In genomic region chr4:46137629-46138286, GRCm38 (mm10) we compare ENCODE assay signal across 8 mouse cellular contexts. TPM values are rescaled to one million over a fixed set of nuclear protein-coding genes. Genes with fewer than 3 reads are reported as not detected.
A peak's percentile ranks its signal among the peaks of the same experiment; 100 is the strongest.
DNase-seq lines count a peak whose midpoint lies in the region; ATAC-seq and TF ChIP-seq lines count a peak whose summit lies in the region.

No protein-coding gene starts in this region.

- H3K4me1 ChIP-seq in heart, embryonic 13.5 days: peaks cover 28% of the 10 kb centered on the region
- H3K4me1 ChIP-seq in MEL (ENCODE audit: control insufficient read depth in 1 of 2, insufficient read depth in 2 of 2, low read length in 2 of 2): peaks cover 5 to 16% of the 10 kb centered on the region in 2 experiments; a peak in 3 of 4 replicates
- peaks cover 28% of the 10 kb centered on the region for H3K4me1 ChIP-seq in forebrain, embryonic 12.5 days
- peaks cover 21% of the 10 kb centered on the region for H3K4me1 ChIP-seq in limb, embryonic 12.5 days (replicated peaks)
- peaks cover 17% of the 10 kb centered on the region for H3K4me1 ChIP-seq in neural tube, embryonic 12.5 days

- peaks cover 36% of the 10 kb centered on the region for H3K36me3 ChIP-seq in heart, embryonic 13.5 days
- H3K36me3 ChIP-seq in MEL (ENCODE audit: control insufficient read depth in 1 of 2, insufficient read depth in 2 of 2, low read length in 2 of 2): peaks cover 0 to 25% of the 10 kb centered on the region in 2 experiments; a peak in 3 of 4 replicates
- H3K36me3 ChIP-seq in forebrain, embryonic 12.5 days (replicated peaks): peaks cover 25% of the 10 kb centered on the region
- peaks cover 28% of the 10 kb centered on the region for H3K36me3 ChIP-seq in limb, embryonic 12.5 days
- H3K36me3 ChIP-seq in neural tube, embryonic 12.5 days: peaks cover 19% of the 10 kb centered on the region

- no peak for TF ChIP-seq EP300 in MEL (IDR thresholded peaks at IDR 0.05; ENCODE audit: low read depth in 1 of 2, low read length in 2 of 2)

- no peak for ATAC-seq in heart, embryonic 13.5 days (ENCODE audit: extremely low read depth, insufficient number of reproducible peaks, low FRiP score, low TSS enrichment)
- peak; percentile 78 for ATAC-seq in forebrain, embryonic 12.5 days (ENCODE audit: low FRiP score)
- peak; percentile 59 for ATAC-seq in limb, embryonic 12.5 days (ENCODE audit: insufficient number of reproducible peaks, insufficient read depth, low FRiP score, low TSS enrichment, low read depth)
- ATAC-seq in neural tube, embryonic 12.5 days (ENCODE audit: low FRiP score, low read depth): peak; percentile 79

- H3K4me2 ChIP-seq in heart, embryonic 13.5 days: peak overlapping the region; percentile 79
- peak overlapping the region; percentile 69 for H3K4me2 ChIP-seq in forebrain, embryonic 12.5 days
- peak overlapping the region; percentile 80 for H3K4me2 ChIP-seq in limb, embryonic 12.5 days
- H3K4me2 ChIP-seq in neural tube, embryonic 12.5 days (replicated peaks): peak overlapping the region; percentile 87

- H3K4me3 ChIP-seq in heart, embryonic 13.5 days: peak overlapping the region; percentile 86
- H3K4me3 ChIP-seq in MEL (ENCODE audit: control insufficient read depth in 1 of 2, insufficient read depth in 1 of 2, low read depth in 2 of 2, low read length in 2 of 2): peak overlapping the region; percentile 83 to 99
- peak overlapping the region; percentile 88 for H3K4me3 ChIP-seq in forebrain, embryonic 12.5 days (replicated peaks)
- peak overlapping the region; percentile 65 for H3K4me3 ChIP-seq in limb, embryonic 12.5 days (replicated peaks)
- peak overlapping the region; percentile 92 for H3K4me3 ChIP-seq in neural tube, embryonic 12.5 days

- WGBS in heart, embryonic 13.5 days: 5% methylated on average over 17 of the region's 17 CpGs
- 9% methylated on average over 17 of the region's 17 CpGs for WGBS in forebrain, embryonic 12.5 days
- WGBS in limb, embryonic 12.5 days: 9% methylated on average over 17 of the region's 17 CpGs
- 7% methylated on average over 17 of the region's 17 CpGs for WGBS in neural tube, embryonic 12.5 days

- H3K9me3 ChIP-seq in heart, embryonic 13.5 days: no peaks in the 10 kb centered on the region
- no peaks in the 10 kb centered on the region for H3K9me3 ChIP-seq in MEL (replicated peaks; ENCODE audit: insufficient read depth, low read length)
- no peaks in the 10 kb centered on the region for H3K9me3 ChIP-seq in forebrain, embryonic 12.5 days
- H3K9me3 ChIP-seq in limb, embryonic 12.5 days: no peaks in the 10 kb centered on the region
- H3K9me3 ChIP-seq in neural tube, embryonic 12.5 days: no peaks in the 10 kb centered on the region

- no peak for TF ChIP-seq RAD21 in MEL (IDR thresholded peaks at IDR 0.05; ENCODE audit: low read depth, low read length)

- DNase-seq in heart, postnatal 25 days (ENCODE audit: low spot score): no peak
- DNase-seq in MEL (ENCODE audit: low read depth, low spot score): peak; percentile 79
- DNase-seq in left cerebral cortex, postnatal 25 days (ENCODE audit: low spot score in 2 of 2): no peak
- DNase-seq in layer of hippocampus, adult 8-10 months (ENCODE audit: low spot score in 2 of 2): no peak

- no peak for TF ChIP-seq CTCF in MEL (IDR thresholded peaks at IDR 0.05 in 2 of 3, conservative IDR thresholded peaks at IDR 0.05 in 1 of 3; ENCODE audit: control insufficient read depth in 1 of 3, insufficient read depth in 1 of 3, low read depth in 2 of 3, low read length in 3 of 3, poor library complexity in 1 of 3, severe bottlenecking in 1 of 3)

- no peaks in the 10 kb centered on the region for H3K27me3 ChIP-seq in heart, embryonic 13.5 days (replicated peaks)
- H3K27me3 ChIP-seq in MEL (ENCODE audit: control insufficient read depth in 1 of 2, insufficient read depth in 2 of 2, low read length in 2 of 2): no peaks in the 10 kb centered on the region
- no peaks in the 10 kb centered on the region for H3K27me3 ChIP-seq in forebrain, embryonic 12.5 days
- no peaks in the 10 kb centered on the region for H3K27me3 ChIP-seq in limb, embryonic 12.5 days
- no peaks in the 10 kb centered on the region for H3K27me3 ChIP-seq in neural tube, embryonic 12.5 days (replicated peaks)

- intact Hi-C loops in heart, postnatal 25 days (cut with DNase I): loop anchor here (5.0 kb wide), 1 partner anchor 55 kb away; no protein-coding TSS in a partner anchor
- intact Hi-C loops in left cerebral cortex, postnatal 25 days (cut with DNase I): loop anchor here (10.0 kb wide), 2 partner anchors 733 to 1123 kb away; partner anchors contain the start of genes Polr1e, Slc25a51 and Zbtb5

- peak overlapping the region; percentile 96 for H3K27ac ChIP-seq in heart, embryonic 13.5 days (replicated peaks)
- peak overlapping the region; percentile 42 for H3K27ac ChIP-seq in MEL (ENCODE audit: control insufficient read depth, low read depth, low read length)
- peak overlapping the region; percentile 99 for H3K27ac ChIP-seq in forebrain, embryonic 12.5 days
- peak overlapping the region; percentile 98 for H3K27ac ChIP-seq in limb, embryonic 12.5 days
- peak overlapping the region; percentile 94 for H3K27ac ChIP-seq in neural tube, embryonic 12.5 days

- peak overlapping the region; percentile 94 for H3K9ac ChIP-seq in heart, embryonic 13.5 days
- H3K9ac ChIP-seq in MEL (ENCODE audit: control insufficient read depth, low read depth, low read length, poor library complexity, severe bottlenecking): peak overlapping the region; percentile 95
- peak overlapping the region; percentile 95 for H3K9ac ChIP-seq in forebrain, embryonic 12.5 days
- H3K9ac ChIP-seq in limb, embryonic 12.5 days (replicated peaks): peak overlapping the region; percentile 85
- peak overlapping the region; percentile 92 for H3K9ac ChIP-seq in neural tube, embryonic 12.5 days

- TF ChIP-seq POLR2A in MEL (IDR thresholded peaks at IDR 0.05; ENCODE audit: control insufficient read depth in 1 of 2, insufficient read depth in 1 of 2, low read depth in 1 of 2, low read length in 2 of 2, poor library complexity in 1 of 2): no peak

- H3K79me2 ChIP-seq in MEL (ENCODE audit: control insufficient read depth, insufficient read depth, low read length, poor library complexity): peaks cover 54% of the 10 kb centered on the region

TF ChIP-seq in MEL, 35 proteins besides CTCF, POLR2A, EP300 and RAD21:
- TF ChIP-seq ZMIZ1 (IDR thresholded peaks at IDR 0.05; ENCODE audit: low read depth, low read length): no peak
- TF ChIP-seq MYC (IDR thresholded peaks at IDR 0.05; ENCODE audit: low read depth, low read length): peak; percentile 83
- no peak for TF ChIP-seq JUND (IDR thresholded peaks at IDR 0.05; ENCODE audit: low read depth, low read length)
- TF ChIP-seq MXI1 (IDR thresholded peaks at IDR 0.05; ENCODE audit: low read depth, low read length): peak; percentile 89
- TF ChIP-seq ELF1 (IDR thresholded peaks at IDR 0.05; ENCODE audit: low read depth, low read length): 0 out of 2 replicates have a peak, but pooled peaks have one; percentile 36
- TF ChIP-seq MAX (IDR thresholded peaks at IDR 0.05; ENCODE audit: low read length): peak; percentile 37

RNA-seq across cellular contexts. Expression of gene Ncbp1, which starts 0.7 kb away (rescaled TPM):
- polyA plus RNA-seq in heart, embryonic 13.5 days (2015; fragmentation: Nextera tagmentation; extraction: Ambion mirVana): 43.8 and 45.3 TPM in 2 replicates
- total RNA-seq in heart, postnatal 25 days (2021): 10 to 100 TPM; 21.4 to 22.2 TPM
- 86.6 and 95.9 TPM in 2 replicates for total RNA-seq in MEL (2012; rRNA removed)
- 100 to 1,000 TPM in 1 of 2 experiments, not detected in 1; 106 TPM for polyA plus RNA-seq in MEL (2012; ENCODE audit: insufficient read depth in 1 of 2, insufficient read length in 2 of 2, low read depth in 1 of 2, low replicate concordance in 2 of 2, missing spikeins in 1 of 2)
- 129 and 137 TPM in 2 replicates for polyA plus RNA-seq in forebrain, embryonic 12.5 days (2016; fragmentation: Nextera tagmentation; extraction: Ambion mirVana)
- 102 and 104 TPM in 2 replicates for polyA plus RNA-seq in limb, embryonic 12.5 days (2016; fragmentation: Nextera tagmentation; extraction: Ambion mirVana)
- 107 TPM in 2 replicates for polyA plus RNA-seq in neural tube, embryonic 12.5 days (2016; fragmentation: Nextera tagmentation; extraction: Ambion mirVana)
- total RNA-seq in left cerebral cortex, postnatal 25 days (2021): 10 to 100 TPM; 51.3 to 54.9 TPM
- total RNA-seq in layer of hippocampus, adult 8-10 months (2022): 10 to 100 TPM; 46.8 to 57.7 (median 53.6) TPM

RNA-seq across cellular contexts. Expression of gene Tstd2, which starts 0.7 kb away (rescaled TPM):
- polyA plus RNA-seq in heart, embryonic 13.5 days (2015; fragmentation: Nextera tagmentation; extraction: Ambion mirVana): 25.9 and 26.8 TPM in 2 replicates
- 10 to 100 TPM; 14.5 to 15.1 TPM for total RNA-seq in heart, postnatal 25 days (2021)
- total RNA-seq in MEL (2012; rRNA removed): 26.0 and 30.1 TPM in 2 replicates
- 10 to 100 TPM in 1 of 2 experiments, not detected in 1; 27.8 TPM for polyA plus RNA-seq in MEL (2012; ENCODE audit: insufficient read depth in 1 of 2, insufficient read length in 2 of 2, low read depth in 1 of 2, low replicate concordance in 2 of 2, missing spikeins in 1 of 2)
- polyA plus RNA-seq in forebrain, embryonic 12.5 days (2016; fragmentation: Nextera tagmentation; extraction: Ambion mirVana): 56.1 and 60.6 TPM in 2 replicates
- polyA plus RNA-seq in limb, embryonic 12.5 days (2016; fragmentation: Nextera tagmentation; extraction: Ambion mirVana): 55.7 and 66.0 TPM in 2 replicates
- 51.0 and 60.9 TPM in 2 replicates for polyA plus RNA-seq in neural tube, embryonic 12.5 days (2016; fragmentation: Nextera tagmentation; extraction: Ambion mirVana)
- total RNA-seq in left cerebral cortex, postnatal 25 days (2021): 10 to 100 TPM; 14.2 to 17.7 TPM
- total RNA-seq in layer of hippocampus, adult 8-10 months (2022): 10 to 100 TPM; 17.1 to 22.0 (median 18.7) TPM

RNA-seq across cellular contexts. Expression of gene Xpa, which starts 58.4 kb away (rescaled TPM):
- polyA plus RNA-seq in heart, embryonic 13.5 days (2015; fragmentation: Nextera tagmentation; extraction: Ambion mirVana): 13.8 and 15.6 TPM in 2 replicates
- 1 to 10 TPM; 6.9 to 7.0 TPM for total RNA-seq in heart, postnatal 25 days (2021)
- 11.4 and 12.7 TPM in 2 replicates for total RNA-seq in MEL (2012; rRNA removed)
- 10 to 100 TPM in 1 of 2 experiments, not detected in 1; 24.0 TPM for polyA plus RNA-seq in MEL (2012; ENCODE audit: insufficient read depth in 1 of 2, insufficient read length in 2 of 2, low read depth in 1 of 2, low replicate concordance in 2 of 2, missing spikeins in 1 of 2)
- polyA plus RNA-seq in forebrain, embryonic 12.5 days (2016; fragmentation: Nextera tagmentation; extraction: Ambion mirVana): 27.6 and 35.3 TPM in 2 replicates
- 28.9 and 31.1 TPM in 2 replicates for polyA plus RNA-seq in limb, embryonic 12.5 days (2016; fragmentation: Nextera tagmentation; extraction: Ambion mirVana)
- polyA plus RNA-seq in neural tube, embryonic 12.5 days (2016; fragmentation: Nextera tagmentation; extraction: Ambion mirVana): 28.9 TPM in 2 replicates
- total RNA-seq in left cerebral cortex, postnatal 25 days (2021): 10 to 100 TPM; 10.7 to 11.9 TPM
- total RNA-seq in layer of hippocampus, adult 8-10 months (2022): 10 to 100 TPM; 14.3 to 19.9 (median 17.9) TPM

Comparison
In these comparisons a context has a peak if more than half of its experiments do, and no peak if none do; other contexts are left out.
1. H3K27ac ChIP-seq: peak in every context shown above with its lines; median percentile 99 in forebrain, embryonic 12.5 days; 98 in limb, embryonic 12.5 days; 96 in heart, embryonic 13.5 days; 94 in neural tube, embryonic 12.5 days; 42 in MEL.